Mouse (Mus musculus): ENCODE data around the gene Cmpk1. TPM values are rescaled to one million over a fixed set of nuclear protein-coding genes. Genes with fewer than 3 reads are reported as not detected.
A peak's percentile ranks its signal among the peaks of the same experiment; 100 is the strongest.
"Not testable (repeated sequence)": the region's sequence is repeated elsewhere in the genome, so short reads cannot be mapped to it uniquely, and the experiment has no call there.

Gene Cmpk1
- polyA plus RNA-seq, 1 experiment from 2014 or later = 160 TPM

GRCm38 (mm10) chr4:114986211-114986590, 840 bp downstream of the Cmpk1 start:
- Histone ChIP-seq H3K4me3 (replicated peaks; ENCODE audit: low read length) (peak overlapping the region; percentile 80), H3K9ac (replicated peaks; ENCODE audit: low read depth, low read length) (peak overlapping the region; percentile 99), H3K27me3 (replicated peaks; ENCODE audit: control insufficient read depth, insufficient read depth, low read length) (no peaks in the 10 kb centered on the region), H3K9me3 (ENCODE audit: control insufficient read depth, low read length) (no peaks in the 10 kb centered on the region), H3K4me1 (replicated peaks; ENCODE audit: control insufficient read depth, insufficient read depth, low read length) (peaks cover 10% of the 10 kb centered on the region), H3K36me3 (ENCODE audit: control insufficient read depth, insufficient read depth) (no peaks in the 10 kb centered on the region), H3K27ac (ENCODE audit: low read length) (peak overlapping the region; percentile 100), H3K4me2 (ENCODE audit: low read length) (peak overlapping the region; percentile 65)
- 2% methylated on average over 8 of the region's 8 CpGs for WGBS
- ATAC-seq = peak; percentile 36

GRCm38 (mm10) chr4:114983020-114983419, 4.0 kb downstream of the Cmpk1 start:
- 77% methylated on average over 1 of the region's 1 CpGs for WGBS
- no peak for ATAC-seq
- peaks cover 10% of the 10 kb centered on the region for H3K4me1 ChIP-seq (replicated peaks; ENCODE audit: control insufficient read depth, insufficient read depth, low read length)

DNA sequence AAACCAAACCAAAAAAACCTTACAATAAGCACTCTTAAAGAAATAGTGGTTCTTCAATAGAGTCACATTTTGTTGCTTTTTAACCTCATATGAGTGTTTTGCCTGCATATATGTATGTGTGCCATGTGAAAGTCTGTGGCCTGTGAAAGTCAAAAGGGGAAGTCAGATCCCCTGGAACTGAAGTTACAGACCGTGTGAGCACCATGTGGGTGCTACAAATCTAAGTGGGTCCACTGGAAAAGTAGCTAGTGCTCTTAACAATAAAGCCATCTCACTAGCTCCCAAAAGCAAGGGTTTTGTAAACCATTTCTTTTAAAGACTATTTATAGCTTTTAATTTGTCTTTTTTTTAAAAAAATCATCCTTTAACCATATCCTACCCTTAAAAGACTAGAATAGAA, 4.4 kb downstream of the Cmpk1 start:
- Histone ChIP-seq H3K27me3 (replicated peaks; ENCODE audit: control insufficient read depth, insufficient read depth, low read length) (no peaks in the 10 kb centered on the region), H3K9ac (replicated peaks; ENCODE audit: low read depth, low read length) (no peak overlapping the region), H3K36me3 (ENCODE audit: control insufficient read depth, insufficient read depth) (no peaks in the 10 kb centered on the region), H3K4me1 (replicated peaks; ENCODE audit: control insufficient read depth, insufficient read depth, low read length) (peaks cover 9% of the 10 kb centered on the region), H3K4me2 (ENCODE audit: low read length) (no peak overlapping the region), H3K9me3 (ENCODE audit: control insufficient read depth, low read length) (no peaks in the 10 kb centered on the region), H3K4me3 (replicated peaks; ENCODE audit: low read length) (no peak overlapping the region), H3K27ac (ENCODE audit: low read length) (no peak overlapping the region)
- ATAC-seq = no peak
- 91% methylated on average over 1 of the region's 1 CpGs for WGBS

More at GRCm38 (mm10) chr4:114983020-114983419, 4.0 kb downstream of the Cmpk1 start:
- H3K4me3 ChIP-seq (replicated peaks; ENCODE audit: low read length) = no peak overlapping the region
- H3K27ac ChIP-seq (ENCODE audit: low read length) = no peak overlapping the region
- no peaks in the 10 kb centered on the region for H3K27me3 ChIP-seq (replicated peaks; ENCODE audit: control insufficient read depth, insufficient read depth, low read length)
- no peak overlapping the region for H3K4me2 ChIP-seq (ENCODE audit: low read length)
- no peaks in the 10 kb centered on the region for H3K36me3 ChIP-seq (ENCODE audit: control insufficient read depth, insufficient read depth)
- H3K9me3 ChIP-seq (ENCODE audit: control insufficient read depth, low read length) = no peaks in the 10 kb centered on the region
- H3K9ac ChIP-seq (replicated peaks; ENCODE audit: low read depth, low read length) = no peak overlapping the region

DNA sequence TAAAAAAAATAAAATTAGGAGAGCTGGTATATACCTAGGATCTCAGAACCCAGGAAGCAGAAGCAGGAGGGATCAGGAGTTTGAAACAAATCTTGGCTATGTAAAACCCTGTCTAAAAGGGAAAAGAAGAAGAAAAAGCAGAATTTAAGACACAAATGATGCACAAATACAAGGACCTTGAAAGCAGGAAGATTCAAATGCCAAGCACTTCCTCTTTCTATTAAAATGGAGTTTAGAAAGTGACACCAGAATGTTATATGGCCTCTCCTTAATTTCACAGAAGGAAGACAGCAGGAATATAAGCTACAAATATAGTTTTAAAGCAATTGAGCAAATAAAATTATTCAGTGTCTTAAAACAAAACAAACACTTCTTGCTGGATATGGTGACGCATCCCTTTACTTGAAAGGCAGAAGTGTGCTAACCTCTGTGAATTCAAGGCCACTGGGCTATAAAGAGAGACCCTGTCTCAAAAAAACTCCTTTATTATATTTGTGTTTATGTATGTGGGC, 13.8 kb downstream of the Cmpk1 start:
- H3K36me3 ChIP-seq (ENCODE audit: control insufficient read depth, insufficient read depth) = peaks cover 3% of the 10 kb centered on the region
- no peaks in the 10 kb centered on the region for H3K27me3 ChIP-seq (replicated peaks; ENCODE audit: control insufficient read depth, insufficient read depth, low read length)
- H3K4me2 ChIP-seq (ENCODE audit: low read length) = no peak overlapping the region
- no peak for ATAC-seq
- H3K4me3 ChIP-seq (replicated peaks; ENCODE audit: low read length) = no peak overlapping the region
- no peak overlapping the region for H3K27ac ChIP-seq (ENCODE audit: low read length)
- no peak overlapping the region for H3K9ac ChIP-seq (replicated peaks; ENCODE audit: low read depth, low read length)
- no peaks in the 10 kb centered on the region for H3K9me3 ChIP-seq (ENCODE audit: control insufficient read depth, low read length)
- H3K4me1 ChIP-seq (replicated peaks; ENCODE audit: control insufficient read depth, insufficient read depth, low read length) = no peaks in the 10 kb centered on the region
- WGBS = 98% methylated on average over 1 of the region's 1 CpGs

GRCm38 (mm10) chr4:114970736-114971135, 16.3 kb downstream of the Cmpk1 start:
- Histone ChIP-seq H3K27me3 (replicated peaks; ENCODE audit: control insufficient read depth, insufficient read depth, low read length) (no peaks in the 10 kb centered on the region), H3K4me3 (replicated peaks; ENCODE audit: low read length) (no peak overlapping the region), H3K27ac (ENCODE audit: low read length) (no peak overlapping the region), H3K9me3 (ENCODE audit: control insufficient read depth, low read length) (no peaks in the 10 kb centered on the region), H3K4me2 (ENCODE audit: low read length) (no peak overlapping the region), H3K36me3 (ENCODE audit: control insufficient read depth, insufficient read depth) (peaks cover 9% of the 10 kb centered on the region), H3K9ac (replicated peaks; ENCODE audit: low read depth, low read length) (no peak overlapping the region), H3K4me1 (replicated peaks; ENCODE audit: control insufficient read depth, insufficient read depth, low read length) (no peaks in the 10 kb centered on the region)
- no peak for ATAC-seq
- 96% methylated on average over 5 of the region's 5 CpGs for WGBS

DNA sequence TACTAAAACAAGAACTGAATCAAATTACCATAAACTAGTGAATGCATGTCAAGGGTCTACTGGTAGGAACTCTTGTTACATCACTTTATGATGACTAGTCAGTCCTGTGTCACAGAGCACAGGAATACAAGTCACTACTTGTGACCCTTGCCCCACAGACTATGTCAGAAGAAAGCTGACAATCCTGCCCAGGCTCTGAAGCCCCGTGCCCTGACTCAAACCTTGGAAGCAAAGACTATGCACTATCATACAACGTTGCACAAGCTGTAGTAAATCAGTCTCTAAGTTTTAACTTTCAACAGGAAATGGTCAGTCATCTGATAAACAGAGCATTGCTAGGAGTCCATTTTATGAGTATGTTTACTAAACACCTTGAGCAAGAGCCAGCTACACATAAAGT, 26.2 kb downstream of the Cmpk1 start:
- not testable (repeated sequence) for H3K9me3 ChIP-seq (ENCODE audit: control insufficient read depth, low read length); H3K27ac ChIP-seq (ENCODE audit: low read length); H3K4me3 ChIP-seq (replicated peaks; ENCODE audit: low read length); ATAC-seq; H3K4me1 ChIP-seq (replicated peaks; ENCODE audit: control insufficient read depth, insufficient read depth, low read length); H3K9ac ChIP-seq (replicated peaks; ENCODE audit: low read depth, low read length); H3K27me3 ChIP-seq (replicated peaks; ENCODE audit: control insufficient read depth, insufficient read depth, low read length); H3K4me2 ChIP-seq (ENCODE audit: low read length)
- WGBS = 93% methylated on average over 2 of the region's 2 CpGs
- H3K36me3 ChIP-seq (ENCODE audit: control insufficient read depth, insufficient read depth) = peaks cover 24% of the 10 kb centered on the region

DNA sequence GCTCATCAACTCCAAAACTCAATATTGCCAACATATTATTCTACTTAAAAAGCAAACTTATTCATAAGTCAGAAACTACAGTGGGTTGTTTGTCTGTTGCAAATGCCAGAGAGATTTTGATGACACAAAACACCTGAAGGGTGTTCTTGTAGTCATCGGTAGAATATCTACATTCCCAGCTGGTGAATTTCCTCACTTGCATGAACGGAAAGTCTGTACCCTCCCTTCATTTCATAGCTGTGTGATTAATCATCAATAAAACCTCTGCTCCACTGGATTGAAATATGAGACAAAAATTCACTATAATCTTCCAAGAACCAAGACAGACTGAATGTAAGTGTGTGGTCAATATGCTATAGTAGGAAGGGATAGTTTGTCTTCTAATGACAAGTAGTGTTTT, 27.5 kb downstream of the Cmpk1 start:
- Histone ChIP-seq H3K4me3 (replicated peaks; ENCODE audit: low read length) (no peak overlapping the region), H3K27me3 (replicated peaks; ENCODE audit: control insufficient read depth, insufficient read depth, low read length) (no peaks in the 10 kb centered on the region), H3K36me3 (ENCODE audit: control insufficient read depth, insufficient read depth) (peaks cover 15% of the 10 kb centered on the region; the same call in 1 of the 2 replicates), H3K4me1 (replicated peaks; ENCODE audit: control insufficient read depth, insufficient read depth, low read length) (no peaks in the 10 kb centered on the region), H3K9ac (replicated peaks; ENCODE audit: low read depth, low read length) (no peak overlapping the region), H3K27ac (ENCODE audit: low read length) (no peak overlapping the region), H3K4me2 (ENCODE audit: low read length) (no peak overlapping the region), H3K9me3 (ENCODE audit: control insufficient read depth, low read length) (no peaks in the 10 kb centered on the region)
- ATAC-seq = no peak
- WGBS = 95% methylated on average over 2 of the region's 2 CpGs

- Histone ChIP-seq H3K9ac (replicated peaks; ENCODE audit: low read depth, low read length) (no peak overlapping the region), H3K4me3 (replicated peaks; ENCODE audit: low read length) (no peak overlapping the region), H3K9me3 (ENCODE audit: control insufficient read depth, low read length) (no peaks in the 10 kb centered on the region), H3K27me3 (replicated peaks; ENCODE audit: control insufficient read depth, insufficient read depth, low read length) (no peaks in the 10 kb centered on the region), H3K4me2 (ENCODE audit: low read length) (no peak overlapping the region), H3K4me1 (replicated peaks; ENCODE audit: control insufficient read depth, insufficient read depth, low read length) (no peaks in the 10 kb centered on the region), H3K36me3 (ENCODE audit: control insufficient read depth, insufficient read depth) (peaks cover 9% of the 10 kb centered on the region; the same call in 1 of the 2 replicates), H3K27ac (ENCODE audit: low read length) (no peak overlapping the region)
- 95% methylated on average over 4 of the region's 4 CpGs for WGBS
- ATAC-seq = no peak
Measured at GRCm38 (mm10) chr4:114958786-114959185, 28.3 kb downstream of the Cmpk1 start.

- Histone ChIP-seq H3K36me3 (ENCODE audit: control insufficient read depth, insufficient read depth) (peaks cover 9% of the 10 kb centered on the region; the same call in 1 of the 2 replicates), H3K9me3 (ENCODE audit: control insufficient read depth, low read length) (no peaks in the 10 kb centered on the region), H3K9ac (replicated peaks; ENCODE audit: low read depth, low read length) (no peak overlapping the region), H3K4me3 (replicated peaks; ENCODE audit: low read length) (no peak overlapping the region), H3K4me2 (ENCODE audit: low read length) (no peak overlapping the region), H3K4me1 (replicated peaks; ENCODE audit: control insufficient read depth, insufficient read depth, low read length) (no peaks in the 10 kb centered on the region), H3K27ac (ENCODE audit: low read length) (no peak overlapping the region), H3K27me3 (replicated peaks; ENCODE audit: control insufficient read depth, insufficient read depth, low read length) (no peaks in the 10 kb centered on the region)
- WGBS = 35% methylated on average over 2 of the region's 2 CpGs
- no peak for ATAC-seq
Measured at GRCm38 (mm10) chr4:114958231-114958630, 28.8 kb downstream of the Cmpk1 start.

GRCm38 (mm10) chr4:114957403-114957802, 29.6 kb downstream of the Cmpk1 start:
- H3K9ac ChIP-seq (replicated peaks; ENCODE audit: low read depth, low read length) = no peak overlapping the region
- H3K4me2 ChIP-seq (ENCODE audit: low read length) = no peak overlapping the region
- H3K4me3 ChIP-seq (replicated peaks; ENCODE audit: low read length) = no peak overlapping the region
- H3K4me1 ChIP-seq (replicated peaks; ENCODE audit: control insufficient read depth, insufficient read depth, low read length) = no peaks in the 10 kb centered on the region
- no peaks in the 10 kb centered on the region for H3K27me3 ChIP-seq (replicated peaks; ENCODE audit: control insufficient read depth, insufficient read depth, low read length)
- no peaks in the 10 kb centered on the region for H3K9me3 ChIP-seq (ENCODE audit: control insufficient read depth, low read length)
- no peak overlapping the region for H3K27ac ChIP-seq (ENCODE audit: low read length)
- no peak for ATAC-seq
- H3K36me3 ChIP-seq (ENCODE audit: control insufficient read depth, insufficient read depth) = peaks cover 1% of the 10 kb centered on the region; the same call in 1 of the 2 replicates

All from forebrain, embryonic 16.5 days (tissue).